Mouse (Mus musculus) kidney, postnatal 36 days (tissue): ENCODE measurements at regions not wholly inside any gene's neighbourhood (a gene's known extent, or its start where the extent isn't known, plus 50 kb on each side); places are given as distances from the start of the nearest gene placed in this dataset.

ENCODE experiments used
- DNase-seq, 2 experiments: peaks; one replicate each; pipeline ENCODE4 v3.0.0; 2021 to 2022; ENCODE audit warnings: mixed read lengths in 2 of 2

DNA sequence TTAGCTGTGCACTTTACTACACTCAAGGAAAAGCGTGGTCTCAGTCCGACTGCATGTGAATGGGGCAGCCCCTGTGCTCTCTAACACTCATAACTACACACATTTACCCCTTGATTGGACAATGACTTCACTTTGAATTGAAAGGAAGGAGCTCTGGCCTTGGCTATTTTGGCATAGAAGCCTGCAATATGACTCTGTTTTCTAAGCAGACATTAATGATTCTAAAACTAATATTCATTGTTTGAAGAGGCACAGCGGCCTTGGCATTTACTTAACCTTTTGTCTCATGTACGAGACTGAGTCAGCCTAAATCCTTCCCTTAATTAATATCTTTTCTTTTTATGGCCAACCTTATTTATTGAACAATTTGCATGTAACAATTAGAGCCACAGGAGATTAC lies 879.9 kb downstream of the 5730522E02Rik start:
- no peak for DNase-seq

DNA sequence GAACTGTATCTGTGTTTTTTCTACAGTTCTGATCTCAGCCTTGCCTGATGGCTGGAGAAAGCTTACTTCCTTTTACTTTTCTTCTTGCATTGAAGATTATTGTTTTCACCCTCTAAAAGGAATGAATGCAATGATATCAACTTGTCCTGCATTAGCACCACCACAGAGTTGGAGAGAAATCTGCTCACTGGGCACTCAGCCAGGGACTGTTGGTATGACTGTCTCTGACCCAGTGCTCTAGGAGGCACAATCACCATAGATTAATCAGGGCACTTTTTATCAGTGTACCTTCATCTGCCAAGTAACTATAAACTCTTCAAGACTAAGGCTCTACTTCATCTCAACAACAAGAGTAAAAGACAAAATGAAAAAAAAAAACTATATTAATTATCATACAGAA lies 888.1 kb downstream of the 5730522E02Rik start:
- no peak for DNase-seq

DNA sequence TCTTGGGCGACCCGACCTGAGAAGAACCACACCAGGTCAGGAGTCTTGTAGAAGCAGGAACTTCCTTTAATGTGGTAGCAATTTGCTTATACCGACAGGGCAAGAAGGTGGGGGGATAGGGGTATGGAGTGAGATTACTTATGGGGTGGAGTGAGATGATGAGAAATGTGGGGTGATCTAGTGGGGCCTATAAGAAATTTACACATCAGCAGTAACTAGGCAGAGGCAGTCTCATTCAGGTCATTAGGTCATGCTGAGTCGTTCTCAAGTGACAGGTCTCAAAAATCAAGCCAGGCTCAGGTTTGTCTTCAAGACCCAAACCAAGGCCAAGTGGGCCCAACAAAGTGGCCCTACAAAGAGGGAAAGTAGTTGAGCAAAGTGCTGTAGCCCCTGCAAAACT lies 889.1 kb downstream of the 5730522E02Rik start:
- DNase-seq = no peak

DNA sequence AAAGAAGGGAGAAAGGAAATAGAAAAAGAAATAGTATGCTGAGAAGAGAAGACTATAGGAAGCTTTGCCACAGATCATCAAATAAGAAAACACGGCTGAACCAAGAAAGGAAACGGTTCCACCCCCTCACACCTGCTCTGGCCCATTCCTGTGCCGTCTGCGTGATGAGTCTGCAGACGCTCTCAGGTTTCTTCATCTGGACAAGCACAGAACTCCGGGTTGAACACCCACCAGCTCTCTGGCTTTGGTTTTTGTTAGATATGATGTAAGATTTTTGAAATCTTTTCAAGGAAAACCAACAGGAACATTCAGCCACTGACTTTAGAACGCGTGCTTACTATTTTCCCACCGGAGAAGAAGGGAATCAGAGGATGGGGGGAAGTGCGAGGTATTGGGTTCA lies 895.9 kb downstream of the 5730522E02Rik start:
- DNase-seq = no peak

DNA sequence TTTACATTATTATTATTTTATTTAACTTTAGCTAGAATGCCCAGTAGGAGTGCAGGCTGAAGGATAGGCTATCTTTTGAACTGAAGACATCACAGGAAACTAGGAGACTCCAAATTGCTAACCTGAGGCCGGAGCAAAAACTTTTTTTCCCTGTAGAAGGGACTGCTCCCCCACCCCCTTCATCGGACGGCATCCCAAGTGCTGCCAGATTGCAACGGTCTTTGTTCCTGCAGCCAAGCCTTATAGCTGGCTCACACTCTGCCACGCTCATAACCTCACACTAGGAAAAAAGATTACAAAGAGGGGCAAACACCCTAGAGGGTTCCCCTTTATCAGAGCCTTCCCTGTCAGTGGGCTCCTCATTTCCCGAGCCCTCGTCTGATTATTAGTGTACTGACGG lies 896.7 kb downstream of the 5730522E02Rik start:
- DNase-seq = no peak

DNA sequence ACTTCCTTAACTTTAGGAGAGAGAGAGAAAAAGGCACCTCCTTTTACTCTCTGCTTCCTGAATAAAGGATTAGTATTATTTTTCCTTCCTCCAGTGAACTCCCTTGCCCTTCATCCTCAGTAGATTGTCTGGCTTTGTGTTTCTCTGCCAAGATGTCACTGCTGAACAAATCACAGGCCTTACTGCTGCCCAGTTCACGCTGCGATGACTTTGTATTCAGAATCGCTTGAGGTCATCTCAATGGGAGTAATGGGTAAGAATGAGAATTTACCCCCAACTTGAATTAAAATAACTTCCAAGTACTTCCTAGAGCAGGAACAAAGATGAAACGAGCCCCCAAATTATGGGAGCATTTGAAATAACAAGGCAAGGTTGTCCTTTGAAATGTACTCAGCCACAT lies 897.3 kb downstream of the 5730522E02Rik start:
- no peak for DNase-seq

DNA sequence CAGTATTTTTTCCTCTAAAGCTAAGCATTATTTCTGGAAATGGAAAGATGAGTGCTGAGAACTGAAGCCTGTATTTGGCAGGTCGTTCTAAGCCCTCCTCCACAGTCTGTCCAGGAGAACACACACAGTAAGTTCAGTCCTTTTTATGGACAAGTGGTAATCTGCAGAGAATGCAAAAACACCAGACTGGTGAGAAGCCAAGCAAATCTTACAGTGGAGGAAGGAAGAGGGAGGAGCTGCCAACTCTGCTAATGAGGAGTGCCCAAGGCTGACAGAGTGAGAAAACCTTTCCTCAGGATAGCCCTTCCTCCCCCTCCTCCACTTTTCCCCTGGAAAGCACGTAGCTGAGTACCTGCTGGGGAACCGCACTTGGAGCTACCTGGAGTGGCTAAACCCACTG lies 899.8 kb downstream of the 5730522E02Rik start:
- DNase-seq = no peak

DNA sequence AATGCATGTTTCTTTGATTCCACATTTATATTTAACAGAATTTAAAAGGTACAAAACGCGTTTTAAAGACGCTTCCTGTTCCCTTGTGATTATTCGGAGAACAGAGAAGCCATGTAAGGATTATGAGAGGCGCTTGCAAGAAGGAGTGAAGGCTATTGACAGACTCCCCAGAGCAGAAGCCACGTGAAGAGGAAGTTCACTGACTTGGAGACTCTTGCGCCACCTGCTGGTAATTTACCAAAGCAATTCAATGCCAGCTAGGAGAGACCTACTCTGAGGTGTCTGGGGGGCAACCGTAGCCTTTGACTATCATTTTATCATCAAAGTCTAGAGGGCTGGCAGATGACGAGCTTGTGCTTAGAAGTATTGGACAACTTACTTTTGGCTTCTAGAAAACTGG lies 909.4 kb downstream of the 5730522E02Rik start:
- DNase-seq = peak; percentile 37 to 80

DNA sequence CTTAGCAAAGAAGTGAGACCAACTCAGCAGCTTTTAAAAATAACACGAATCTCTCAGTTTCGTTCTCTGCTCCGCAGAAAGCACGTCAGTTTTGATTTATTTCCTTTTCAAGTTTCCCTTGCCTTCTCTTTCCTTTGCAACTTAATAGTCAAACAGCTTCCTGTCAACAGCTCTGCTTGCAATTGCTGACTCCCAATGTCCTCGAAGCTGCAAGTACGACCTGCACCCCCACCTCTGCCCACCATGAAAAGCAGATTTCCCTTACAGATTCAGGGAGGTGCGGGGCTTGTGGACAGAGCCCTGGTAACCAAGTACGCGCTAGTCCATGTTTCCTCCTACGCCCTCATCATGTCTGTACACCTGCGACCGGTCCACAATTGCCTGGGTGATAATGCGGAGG lies 922.2 kb downstream of the 5730522E02Rik start:
- DNase-seq = no peak

DNA sequence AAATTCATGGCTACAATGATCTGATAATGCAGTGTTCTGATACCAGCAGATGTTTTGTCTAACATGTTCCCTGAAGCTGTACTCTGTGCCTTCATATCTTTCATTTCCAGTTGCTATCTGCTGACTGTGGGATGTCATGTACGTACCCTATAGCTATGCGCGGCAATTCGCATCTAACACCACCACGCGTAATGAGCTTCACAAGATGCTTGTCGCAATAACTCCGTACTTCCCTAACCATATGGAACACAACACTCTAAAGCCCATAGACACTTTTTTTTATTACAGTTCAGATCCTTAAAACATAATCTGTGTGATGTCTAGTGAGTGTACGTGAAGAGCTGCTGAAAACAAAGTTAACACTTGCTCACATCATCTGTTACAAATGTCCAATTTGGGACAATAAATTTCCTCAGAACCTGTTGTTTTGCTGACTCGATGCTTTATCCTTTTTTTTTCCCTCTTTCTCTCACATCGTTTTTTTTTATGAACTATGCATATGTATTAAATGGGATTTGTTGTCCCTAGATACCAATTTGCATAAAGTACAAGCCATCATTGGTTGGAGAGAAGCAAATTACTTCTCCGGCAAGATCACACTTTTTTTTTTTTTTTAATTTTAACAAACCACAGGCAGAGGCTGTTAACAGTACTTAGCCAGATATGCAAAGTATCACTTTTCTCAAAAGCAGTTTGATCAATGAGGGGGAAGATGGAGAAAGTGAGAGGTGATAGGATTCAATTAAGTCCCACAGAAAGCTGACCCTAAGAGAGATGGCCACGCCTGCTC lies 922.9 kb downstream of the 5730522E02Rik start:
- DNase-seq = no peak

DNA sequence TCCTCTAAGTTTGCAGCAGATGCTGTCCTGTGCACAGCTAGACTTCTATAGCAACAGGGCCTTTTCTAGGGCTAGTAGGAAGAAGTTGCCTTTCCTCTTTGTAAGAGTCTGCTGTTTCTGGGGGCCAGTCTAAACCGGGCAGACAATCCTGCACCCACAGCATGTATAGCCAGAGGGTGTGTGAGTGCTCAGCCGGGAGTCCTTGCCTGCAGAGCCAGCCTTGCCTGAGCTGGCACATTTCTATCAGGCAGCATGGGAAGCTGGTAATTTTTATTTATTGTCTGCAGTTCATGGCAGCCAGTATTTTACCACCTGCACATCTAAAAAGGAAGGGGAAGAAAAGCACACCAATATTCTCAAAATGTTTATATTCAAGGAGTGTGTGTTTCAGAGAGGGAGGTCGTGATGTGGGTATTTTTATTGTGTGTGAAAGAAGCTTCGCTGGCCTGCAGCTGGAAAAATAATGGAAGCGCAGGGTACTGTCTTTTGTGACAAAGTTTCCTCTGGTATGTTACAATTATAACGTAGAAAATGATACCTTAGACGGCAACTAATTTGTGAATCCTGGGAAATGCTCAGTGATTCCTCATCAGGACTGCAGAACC lies 940.5 kb downstream of the 5730522E02Rik start:
- no peak for DNase-seq

DNA sequence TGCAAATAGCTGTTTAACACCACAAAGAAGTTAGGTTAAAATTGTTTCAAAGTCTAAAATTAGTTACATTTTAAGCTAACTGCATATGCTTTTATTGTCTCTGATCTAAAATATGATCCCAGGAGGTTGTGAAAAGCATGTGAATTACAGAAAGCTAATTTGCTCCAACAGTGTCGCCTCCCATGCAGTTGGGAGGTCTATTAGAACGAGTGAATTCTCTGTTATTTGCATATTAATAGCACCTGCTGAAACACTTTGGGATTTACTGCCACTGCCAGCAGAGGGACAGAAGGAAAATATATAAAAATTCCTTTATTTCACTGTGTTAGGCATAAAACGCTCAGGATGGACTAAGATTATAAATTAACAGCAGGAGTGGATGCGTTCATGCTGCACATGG lies 947.7 kb downstream of the 5730522E02Rik start:
- no peak for DNase-seq

DNA sequence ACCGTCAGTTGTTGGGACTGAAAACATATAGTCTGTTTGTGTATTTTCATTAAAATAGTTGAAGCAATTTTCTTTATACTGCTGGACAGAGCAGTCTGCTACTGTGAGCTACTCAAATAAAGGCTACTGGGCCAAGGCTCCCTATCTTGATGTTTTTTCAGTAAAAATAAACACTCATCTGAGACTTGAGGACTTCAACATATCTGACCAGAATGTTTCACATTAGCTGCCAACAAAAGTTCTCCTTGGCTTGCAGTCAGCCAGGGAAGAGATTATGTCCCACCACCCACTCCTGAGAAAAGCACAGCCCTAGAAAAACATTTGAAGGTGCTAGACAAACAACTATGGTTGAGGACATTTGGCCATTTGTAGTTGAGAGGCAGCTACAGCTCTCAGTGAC lies 950.9 kb downstream of the 5730522E02Rik start:
- no peak for DNase-seq

DNA sequence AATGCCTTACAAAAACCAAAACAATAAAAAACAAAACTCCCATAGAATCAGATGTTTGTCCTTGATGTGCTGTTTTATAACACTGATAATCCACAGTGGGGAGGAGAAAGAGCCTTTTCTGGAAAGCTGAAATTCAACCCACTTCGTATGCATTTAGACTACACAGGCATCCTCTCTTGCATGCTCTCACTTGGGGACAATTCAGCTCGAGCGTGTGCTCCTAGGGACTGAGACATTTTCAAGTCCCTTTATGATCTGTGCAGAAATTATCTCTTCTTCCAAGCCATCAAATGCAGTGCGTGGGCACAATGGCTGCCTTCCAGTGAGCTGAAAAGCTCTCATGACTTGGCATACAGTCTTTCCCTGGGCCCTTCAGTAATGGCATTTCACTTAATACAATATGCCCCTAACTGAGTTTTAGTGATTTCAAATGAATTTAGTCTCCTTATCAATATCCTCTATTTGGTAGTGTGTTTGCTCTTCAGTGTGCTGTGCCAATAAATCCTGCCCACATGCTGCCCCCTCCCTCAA lies 977.1 kb downstream of the 5730522E02Rik start:
- no peak for DNase-seq
